Mouse (Mus musculus) granulocyte monocyte progenitor cell, adult 5-6 weeks (primary cell): Measurements from ENCODE around the gene Arntl. TPM values are rescaled to one million over a fixed set of nuclear protein-coding genes. Genes with fewer than 3 reads are reported as not detected.
A peak's percentile ranks its signal among the peaks of the same experiment; 100 is the strongest.
"Not testable (repeated sequence)": the region's sequence is repeated elsewhere in the genome, so short reads cannot be mapped to it uniquely, and the experiment has no call there.

Source experiments
- ATAC-seq: replicated peaks from 2 replicates; pipeline ENCODE4 v1.8.0; 2016; ENCODE audit warnings: mild to moderate bottlenecking, moderate TSS enrichment, inconsistent platforms; ENCODE audit not compliant: poor library complexity, severe bottlenecking
- total RNA-seq, 2 experiments: library from RNA; stranded (forward) in 1 of 2; stranded (reverse) in 1 of 2; fragments of 200-712, 200-1000 nt in 1 of 2; fragments of >200 nt in 1 of 2; fragmentation: Nextera tagmentation in 1 of 2; gene quantifications; 2 replicates each; pipeline ENCODE4 v1.2.3; 2014 to 2017

The Arntl gene
- total RNA-seq, 2 experiments from 2014 or later, result 6.9 to 11.8 TPM

DNA sequence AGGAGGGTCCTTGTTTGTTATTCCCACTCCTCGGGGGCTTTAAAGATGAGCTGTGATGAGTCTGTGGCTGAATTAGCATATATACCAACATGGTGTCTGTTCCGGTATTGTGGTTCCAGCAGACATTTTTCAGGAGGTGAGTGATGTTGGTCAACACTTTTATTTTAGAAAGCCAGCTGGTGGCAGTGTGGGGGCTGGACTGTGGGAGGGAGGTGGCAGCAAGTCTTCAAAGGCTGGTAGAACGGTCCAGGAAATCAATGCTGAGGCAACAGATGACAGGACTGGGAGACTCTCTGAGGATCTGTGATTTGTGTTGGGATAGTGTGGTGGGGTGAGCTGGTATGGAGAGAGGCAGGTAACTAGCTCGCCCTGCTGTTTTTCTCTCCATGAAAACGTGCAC lies 39.9 kb downstream of the Arntl start:
- ATAC-seq, result no peak

DNA sequence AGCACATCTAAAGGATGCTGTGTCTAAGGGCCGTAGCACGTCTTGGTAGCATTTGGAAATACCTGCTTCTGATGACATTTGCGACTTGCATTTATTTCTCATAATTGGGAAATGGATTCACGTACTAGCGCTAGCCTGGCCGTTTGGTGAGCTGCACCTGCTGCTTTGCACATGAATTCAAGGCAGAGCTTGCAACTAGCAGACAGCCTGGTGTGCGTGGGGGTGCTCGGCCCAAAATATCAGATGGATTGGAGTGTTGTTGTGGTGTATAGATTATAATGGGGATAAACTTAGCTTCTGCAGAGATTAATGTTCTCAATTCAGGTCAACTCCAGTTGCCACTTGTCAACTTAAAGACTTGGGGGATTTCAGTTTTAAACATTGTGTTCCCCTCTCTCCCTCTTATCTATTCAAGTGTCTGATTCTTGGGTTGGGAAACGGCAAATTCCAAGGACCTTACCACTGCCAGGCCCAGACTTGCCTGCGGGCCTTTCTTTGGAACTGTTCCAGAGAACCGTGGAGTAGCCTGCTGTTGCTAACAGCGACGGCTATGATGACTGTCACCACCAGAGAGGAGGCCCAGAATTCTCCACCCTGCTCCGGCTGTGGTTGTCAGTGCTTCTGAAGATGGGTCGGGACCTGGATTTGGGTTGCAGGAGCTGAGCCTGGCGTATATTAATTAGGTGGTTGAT lies 42.0 kb downstream of the Arntl start:
- ATAC-seq, result no peak

DNA sequence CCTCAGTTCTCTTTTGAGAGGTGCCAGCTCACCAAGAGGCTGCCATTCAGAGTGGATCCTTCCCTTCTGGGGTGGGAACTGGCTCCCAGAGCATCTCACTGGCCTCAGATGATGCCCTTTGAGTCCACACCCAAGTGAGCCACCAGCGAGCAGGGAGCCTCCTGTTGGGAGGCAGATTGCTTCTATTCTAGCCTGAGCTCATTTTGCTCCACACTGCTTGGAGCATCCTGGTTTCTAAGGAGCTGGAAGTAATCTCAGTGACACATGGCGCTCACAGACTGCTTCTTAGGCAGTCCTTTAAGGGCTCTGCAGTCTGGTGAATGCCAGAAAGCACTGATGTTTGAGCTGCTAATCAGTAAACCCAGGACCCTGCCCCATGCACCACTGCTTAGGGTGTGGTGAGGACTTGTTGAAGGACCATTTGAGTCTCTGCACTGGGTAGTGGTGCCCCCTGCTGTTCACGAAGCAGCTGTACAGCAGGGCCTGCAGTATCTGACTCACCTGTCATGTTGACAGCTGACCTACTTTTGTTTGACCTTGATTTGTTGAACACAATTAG lies 43.2 kb downstream of the Arntl start:
- ATAC-seq, result peak; percentile 71

DNA sequence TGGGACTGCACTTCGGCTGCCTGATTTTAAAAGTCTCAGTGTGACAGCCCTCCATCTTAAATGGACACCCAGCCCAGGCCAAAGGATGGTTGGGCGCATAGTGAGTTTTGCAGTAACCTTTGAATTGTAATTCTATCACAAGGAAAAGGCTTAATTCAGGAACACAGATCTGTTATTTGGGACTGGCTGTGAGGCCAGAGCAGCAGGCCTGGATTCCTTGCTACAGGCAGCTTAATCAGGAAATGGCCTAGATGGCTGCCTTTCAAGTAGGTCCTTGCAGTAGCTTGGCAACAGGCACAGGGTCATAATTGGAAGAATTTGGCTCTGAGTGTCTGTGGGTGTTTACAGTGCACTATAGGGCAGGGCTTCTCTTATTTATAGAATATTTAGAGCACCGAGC lies 43.7 kb downstream of the Arntl start:
- no peak for ATAC-seq

DNA sequence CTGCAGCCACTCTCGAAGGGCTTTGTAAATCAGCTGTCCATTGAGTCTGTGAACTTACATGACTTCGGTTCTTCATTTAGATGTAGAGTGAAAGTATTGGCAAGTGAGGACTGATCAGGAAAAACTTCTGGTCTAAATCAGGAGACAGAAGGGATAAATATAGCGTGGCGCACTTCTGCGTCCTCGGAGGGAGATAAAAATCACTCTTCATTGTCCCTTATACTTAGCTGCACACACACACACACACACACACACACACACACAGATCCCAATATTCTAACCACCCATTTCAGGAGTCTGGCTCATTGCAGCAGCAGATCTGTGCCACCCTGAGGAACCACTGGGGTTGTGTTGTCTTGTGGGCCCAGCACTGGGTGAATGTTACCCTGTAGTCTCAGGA lies 44.3 kb downstream of the Arntl start:
- no peak for ATAC-seq

DNA sequence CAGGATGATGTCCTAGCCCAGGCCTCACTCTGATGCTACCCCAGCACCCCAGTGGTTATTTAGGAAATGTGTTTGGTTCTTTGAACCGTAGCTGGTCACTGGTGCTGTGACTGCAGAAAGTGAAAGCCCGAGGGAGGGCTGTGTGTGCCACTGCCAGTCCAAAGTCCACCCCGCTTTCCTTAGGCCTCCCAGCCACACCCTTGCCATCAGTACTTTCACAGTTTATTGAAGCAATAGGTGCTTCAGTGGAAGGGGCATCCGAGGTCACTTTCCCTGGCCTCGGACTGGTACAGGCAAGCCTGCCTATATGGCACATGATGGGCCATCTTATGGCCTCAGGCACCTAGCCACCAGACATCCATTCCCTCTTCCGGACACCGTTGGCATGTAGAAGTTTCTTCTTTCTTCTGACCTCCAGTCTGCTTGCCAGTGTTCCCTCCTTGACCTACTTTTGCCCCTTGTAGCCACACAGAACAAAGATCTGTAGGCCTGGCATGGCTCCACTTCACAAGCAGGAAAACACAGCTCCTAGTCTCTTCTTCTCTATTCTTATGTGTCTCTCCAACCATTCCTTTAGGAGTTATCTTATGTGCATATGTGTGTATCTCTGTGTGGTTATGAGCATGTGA lies 46.6 kb downstream of the Arntl start:
- no peak for ATAC-seq

DNA sequence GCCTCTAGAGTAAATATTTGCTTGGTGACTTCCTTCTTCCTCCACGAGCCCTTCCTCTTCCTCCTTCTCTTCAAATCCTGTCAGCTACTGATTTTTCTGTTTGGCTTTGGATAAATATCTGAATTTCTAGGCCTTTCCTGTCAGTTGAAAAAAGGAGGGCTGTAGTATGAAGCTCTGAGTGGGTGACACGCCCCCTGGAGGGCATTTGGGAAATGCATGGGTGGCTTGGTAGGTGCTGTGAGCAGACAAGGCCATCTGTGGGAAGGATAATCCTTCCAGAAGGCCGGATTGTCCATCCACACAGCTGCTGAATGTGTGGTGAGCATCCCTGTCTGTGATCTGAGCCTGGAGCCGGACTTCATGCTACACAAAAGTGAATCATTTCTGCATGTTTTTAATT lies 48.8 kb downstream of the Arntl start:
- peak; percentile 57 for ATAC-seq

DNA sequence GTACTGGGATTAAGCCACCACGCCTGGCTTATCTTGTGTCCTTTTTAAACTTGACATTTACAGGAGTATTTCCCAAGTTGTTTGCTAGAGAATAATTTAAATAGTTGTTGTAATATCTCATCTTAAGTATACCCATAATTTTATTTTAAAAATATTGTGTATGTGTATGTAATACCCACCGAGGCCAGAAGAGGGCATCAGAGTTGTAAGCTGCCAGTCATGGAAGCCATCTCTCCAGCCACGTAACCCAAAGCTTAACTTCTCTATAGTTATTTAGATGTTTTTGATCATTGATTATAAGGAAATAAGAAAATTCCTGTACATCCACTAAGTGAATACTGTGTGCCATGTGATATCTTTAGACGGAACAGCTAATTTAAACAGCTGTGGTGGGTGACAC lies 51.2 kb downstream of the Arntl start:
- ATAC-seq, result no peak

DNA sequence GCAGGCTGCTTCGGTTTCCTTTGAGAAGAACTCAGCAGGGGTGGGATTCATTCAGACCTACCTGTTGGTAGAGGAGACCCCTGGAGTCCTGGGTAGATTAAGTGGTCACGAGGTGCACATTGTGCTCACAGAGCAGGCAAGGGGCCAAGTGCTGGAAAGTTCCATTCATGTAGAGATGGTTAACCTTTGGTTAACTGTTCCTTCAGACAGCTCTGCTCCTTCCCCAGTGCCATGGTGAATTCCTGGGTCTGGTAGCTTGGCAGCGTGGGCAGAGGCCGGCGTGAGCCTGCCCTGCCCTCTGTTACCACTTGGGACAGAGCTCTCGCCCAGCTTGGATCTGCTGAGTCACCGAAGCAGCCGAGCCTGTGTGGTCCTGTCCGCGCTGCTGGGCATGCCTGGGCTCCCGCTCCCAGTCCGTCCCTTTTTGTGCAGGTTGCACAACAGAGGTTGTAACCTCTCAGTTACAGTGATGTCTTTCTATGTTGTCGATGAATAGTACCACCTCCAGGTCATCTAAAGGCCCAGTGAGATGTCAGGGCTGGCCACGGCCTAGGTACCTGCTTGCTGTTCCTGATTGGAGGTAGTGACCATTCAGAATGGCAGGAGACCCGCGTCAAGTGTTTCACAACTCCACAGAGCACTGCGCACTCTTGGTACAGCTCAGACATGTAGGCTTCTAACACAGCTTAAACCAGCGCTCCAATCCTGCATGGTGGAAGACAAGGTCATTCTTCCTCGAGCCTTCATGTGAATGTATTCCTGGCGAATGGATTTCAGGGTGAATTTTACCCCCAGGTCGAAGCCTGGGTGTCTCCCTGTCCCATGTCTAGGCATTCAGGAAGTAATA lies 53.3 kb downstream of the Arntl start:
- ATAC-seq, result peak; percentile 93

DNA sequence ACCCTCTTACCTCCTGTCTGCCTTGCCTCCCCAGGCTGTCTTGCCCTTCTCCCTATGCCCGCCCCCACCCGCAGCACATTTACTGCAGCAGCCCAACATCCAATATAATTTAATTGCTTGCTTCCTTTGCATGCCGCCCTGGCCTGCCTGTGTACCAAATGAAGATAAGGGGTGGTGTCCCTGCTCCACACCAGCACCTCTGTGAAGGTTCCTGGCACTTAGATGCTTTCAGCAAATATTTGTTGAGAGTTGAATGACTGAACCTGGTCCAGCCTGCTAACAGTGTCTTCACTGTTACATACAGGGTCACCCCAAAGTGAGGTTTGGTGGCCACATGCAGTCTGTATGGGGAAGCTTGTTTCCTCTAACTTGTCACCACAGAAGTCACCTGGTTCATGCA lies 54.4 kb downstream of the Arntl start:
- ATAC-seq, result no peak

DNA sequence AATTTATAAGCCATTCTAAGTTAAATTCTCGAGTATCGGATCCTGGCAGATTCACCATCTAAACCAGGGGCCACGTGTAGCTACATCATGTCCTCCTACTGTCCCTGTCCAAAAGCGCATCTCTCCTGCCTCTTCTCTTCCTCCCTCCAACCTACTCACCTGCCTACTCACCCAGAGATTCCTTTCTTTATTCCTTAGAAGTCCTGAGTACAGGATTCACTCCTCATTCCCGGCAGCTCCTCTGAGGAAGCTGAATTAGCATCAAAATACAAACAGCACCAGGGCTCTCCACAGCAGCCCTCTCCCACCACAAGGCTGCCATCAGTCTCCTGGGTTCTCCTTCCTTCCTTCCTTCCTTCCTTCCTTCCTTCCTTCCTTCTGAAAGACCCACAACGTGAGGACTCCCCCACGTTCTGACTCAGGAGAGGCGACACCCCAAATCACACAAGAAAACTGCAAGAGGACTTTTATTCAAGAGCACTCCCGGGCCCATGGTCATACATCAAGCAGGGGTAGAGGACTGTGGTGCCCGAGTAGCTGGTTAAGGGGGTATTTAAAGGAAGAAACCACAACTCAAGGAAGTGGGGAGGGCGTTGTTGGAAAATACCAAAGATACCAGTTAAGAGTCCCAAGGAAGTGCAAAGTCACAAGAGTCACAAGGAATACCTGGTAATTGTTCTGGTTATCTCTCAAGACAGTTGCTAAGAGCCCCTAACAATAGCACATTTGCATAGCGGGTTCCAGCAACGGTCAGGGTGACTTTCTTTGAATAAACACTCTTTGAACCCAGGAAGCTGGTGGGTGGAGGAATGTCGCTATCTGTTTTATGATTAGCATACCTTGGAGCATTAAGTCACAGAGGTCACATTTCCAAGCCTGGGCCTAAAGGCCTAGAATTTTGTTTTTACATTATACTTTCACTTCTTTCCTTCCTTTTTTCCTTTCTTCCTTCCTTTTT lies 55.5 kb downstream of the Arntl start:
- not testable (repeated sequence) for ATAC-seq

DNA sequence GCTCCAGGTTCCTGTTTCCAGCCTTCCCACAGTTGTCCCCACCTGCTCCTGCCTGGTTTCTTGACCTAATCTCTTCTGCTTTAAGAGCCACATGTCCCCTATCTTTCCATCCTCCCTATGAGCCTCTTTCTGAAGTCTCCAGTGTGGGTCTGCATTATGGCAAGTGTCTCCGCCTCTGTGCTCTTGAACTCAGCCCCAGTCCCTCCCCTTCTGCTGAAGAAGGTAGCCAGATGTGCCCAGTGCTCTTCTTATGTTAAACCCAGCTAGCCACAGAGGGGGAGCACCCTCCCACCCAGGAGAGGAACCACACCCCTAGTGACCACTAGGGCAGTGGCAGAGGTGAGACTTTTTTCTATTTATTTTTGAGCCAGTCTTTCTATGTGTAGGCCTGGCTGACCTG lies 56.7 kb downstream of the Arntl start:
- ATAC-seq, result no peak

DNA sequence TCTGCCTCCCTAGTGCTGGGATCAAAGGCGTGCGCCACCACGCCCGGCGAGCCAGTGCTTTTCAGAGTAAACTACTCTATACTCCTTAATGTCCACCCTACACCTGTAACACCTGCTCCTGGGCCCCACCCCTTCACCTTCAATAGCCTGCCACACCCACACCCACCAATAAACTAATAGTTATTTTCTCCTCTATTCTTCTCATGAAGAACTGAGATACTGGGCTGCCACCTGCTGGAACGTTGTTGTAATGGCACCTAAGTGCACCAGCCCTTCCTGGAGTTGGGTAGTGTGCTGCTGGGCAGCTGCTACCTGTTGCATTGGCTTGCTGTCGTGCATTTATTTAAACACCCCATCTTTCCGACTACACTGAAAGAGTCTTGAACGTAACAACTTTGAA lies 61.0 kb downstream of the Arntl start:
- ATAC-seq, result peak; percentile 68

DNA sequence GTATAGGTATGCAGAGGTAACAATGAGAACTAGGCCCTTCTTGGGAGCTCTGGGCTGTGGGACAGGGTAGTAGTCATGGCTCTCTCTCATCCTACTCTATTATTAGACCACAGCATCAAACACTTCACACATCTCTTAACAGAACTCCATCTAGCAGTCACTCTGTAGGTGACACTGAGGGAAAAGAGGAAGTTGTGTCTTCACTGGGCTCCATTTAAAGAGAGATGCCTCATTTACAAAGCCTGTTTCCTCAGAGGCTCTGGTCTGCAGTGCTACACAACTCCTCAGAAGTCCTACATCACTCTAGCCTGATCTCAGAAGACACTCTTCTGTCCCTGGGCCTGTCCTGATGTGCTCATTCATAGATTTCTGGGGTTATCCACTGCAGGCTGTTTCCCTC lies 61.8 kb downstream of the Arntl start:
- peak; percentile 62 for ATAC-seq

DNA sequence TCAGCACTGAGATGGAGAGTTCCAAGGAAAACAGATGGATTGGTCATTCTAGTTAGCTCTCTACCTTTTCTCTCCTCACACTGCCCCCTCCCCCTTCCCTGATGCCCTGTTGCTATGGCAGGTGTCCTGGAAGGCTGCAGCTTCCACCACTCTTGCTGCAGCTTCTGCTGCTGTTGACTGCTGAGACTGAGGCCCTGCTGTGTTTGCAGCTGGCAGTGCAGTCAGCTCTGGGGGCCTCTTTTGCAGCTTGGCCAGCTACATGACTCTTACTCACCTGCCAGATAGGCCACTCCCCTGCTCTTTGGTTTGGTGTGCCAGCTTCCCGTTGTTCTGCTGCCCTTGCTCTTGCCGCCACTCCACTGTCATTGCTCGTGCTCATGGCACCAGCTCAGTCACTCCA lies 62.7 kb downstream of the Arntl start:
- no peak for ATAC-seq

DNA sequence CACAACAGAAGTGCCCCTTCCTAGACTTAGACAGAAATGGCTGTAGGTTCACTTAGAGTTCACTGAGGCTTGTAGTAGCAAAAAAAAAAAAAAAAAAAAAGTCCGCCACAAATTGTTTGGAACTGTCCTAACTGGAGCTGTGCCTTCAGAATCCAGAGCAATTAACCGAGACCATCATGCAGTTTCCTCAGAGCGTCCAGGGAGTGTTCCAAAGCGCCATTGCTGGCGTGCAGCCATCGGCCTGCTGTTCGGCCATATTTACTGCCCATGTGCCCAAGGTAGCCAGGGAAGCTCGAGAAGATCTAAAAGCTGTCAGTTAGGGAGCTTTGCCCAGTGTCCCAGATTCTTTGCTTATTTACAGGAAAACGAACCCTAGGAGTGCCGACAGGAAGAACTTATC lies 63.3 kb downstream of the Arntl start:
- no peak for ATAC-seq

DNA sequence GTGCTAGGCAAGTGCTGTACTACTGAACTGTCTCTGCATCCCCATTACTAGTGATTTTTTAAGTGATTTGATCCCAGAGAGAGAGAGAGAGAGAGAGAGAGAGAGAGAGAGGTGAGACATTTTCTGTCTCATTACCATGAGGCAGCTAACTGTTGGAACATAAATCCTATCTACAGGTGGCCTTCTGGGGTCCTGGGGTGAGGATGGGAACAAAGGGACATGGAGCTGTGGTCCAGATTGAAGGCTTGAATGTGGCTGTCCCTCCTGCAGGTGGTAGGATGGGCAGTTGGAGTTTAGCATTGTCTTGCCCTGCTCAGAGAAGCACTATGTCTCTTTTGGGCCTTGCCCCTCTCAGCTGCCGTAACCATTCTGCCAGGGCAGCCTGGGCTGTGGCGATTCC lies 63.7 kb downstream of the Arntl start:
- no peak for ATAC-seq

DNA sequence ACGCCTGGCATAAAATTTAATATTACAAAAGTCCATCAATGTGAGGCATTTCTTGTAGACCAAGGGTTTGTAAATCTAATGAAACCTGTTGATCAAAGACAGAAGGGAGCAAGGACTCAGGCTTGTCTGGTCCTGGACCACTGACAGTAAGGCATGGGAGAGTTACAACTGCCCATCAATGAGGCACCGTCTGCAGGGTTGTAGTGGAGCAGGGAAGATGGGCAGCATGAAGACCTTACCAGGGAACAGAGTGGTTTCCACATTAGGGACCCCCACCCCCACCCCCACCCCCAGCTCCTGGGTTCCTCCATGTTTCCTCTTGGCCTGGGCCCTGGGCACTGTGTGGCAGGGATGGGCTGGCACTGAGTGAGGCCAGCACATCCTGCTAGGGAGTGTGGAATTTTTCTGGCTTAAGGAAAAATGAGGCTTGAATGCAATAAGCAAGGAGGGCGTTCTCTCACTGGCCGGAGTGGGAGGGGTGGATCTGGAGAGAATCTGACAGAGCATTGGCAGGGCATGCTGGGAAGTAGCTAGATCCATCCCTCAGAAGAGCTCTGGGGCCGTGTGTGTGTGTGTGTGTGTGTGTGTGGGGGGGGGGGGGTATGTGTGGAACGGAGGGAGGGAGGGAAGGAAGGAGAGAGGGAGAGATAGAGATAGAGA lies 65.2 kb downstream of the Arntl start:
- no peak for ATAC-seq

DNA sequence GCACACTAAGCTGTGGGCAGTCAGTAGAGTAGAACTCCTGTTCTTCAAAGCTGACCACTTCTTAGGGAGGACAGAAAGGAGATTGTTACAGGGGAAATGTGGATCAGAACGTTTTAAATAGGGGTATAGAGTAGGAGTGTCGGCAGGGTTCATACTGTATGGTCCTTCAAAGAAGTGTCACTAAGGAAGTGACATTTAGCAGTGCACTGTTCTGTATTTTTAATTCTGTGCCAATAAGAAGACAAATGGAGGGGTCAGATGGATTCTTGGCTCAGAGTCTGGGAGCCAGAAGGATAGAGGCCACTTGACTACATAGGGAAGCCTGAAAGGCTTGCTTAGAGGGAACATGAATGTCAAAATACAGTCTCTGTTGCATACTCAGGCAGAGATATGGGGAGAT lies 70.0 kb downstream of the Arntl start:
- no peak for ATAC-seq

DNA sequence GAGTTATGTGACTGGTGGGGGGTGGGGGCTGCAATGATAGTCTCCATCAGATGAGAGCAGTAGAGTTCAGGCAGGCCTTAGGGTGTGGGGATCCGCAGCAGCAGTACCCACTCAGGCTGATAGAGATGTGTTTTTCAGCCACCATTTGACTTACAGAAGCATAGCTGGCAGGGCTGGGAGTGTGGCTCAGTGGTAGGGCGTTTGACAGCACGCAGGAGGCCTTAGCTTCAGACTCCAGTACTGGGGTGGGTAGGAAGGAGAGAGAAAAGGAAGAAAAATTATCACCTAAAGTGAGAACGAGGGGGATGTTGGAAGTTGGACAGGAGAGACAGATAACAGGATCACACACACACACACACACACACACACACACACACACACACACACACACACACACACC lies 71.2 kb downstream of the Arntl start:
- ATAC-seq, result no peak
